Comparison of ENCODE assay signal across 8 mouse cellular contexts in the genomic region with DNA sequence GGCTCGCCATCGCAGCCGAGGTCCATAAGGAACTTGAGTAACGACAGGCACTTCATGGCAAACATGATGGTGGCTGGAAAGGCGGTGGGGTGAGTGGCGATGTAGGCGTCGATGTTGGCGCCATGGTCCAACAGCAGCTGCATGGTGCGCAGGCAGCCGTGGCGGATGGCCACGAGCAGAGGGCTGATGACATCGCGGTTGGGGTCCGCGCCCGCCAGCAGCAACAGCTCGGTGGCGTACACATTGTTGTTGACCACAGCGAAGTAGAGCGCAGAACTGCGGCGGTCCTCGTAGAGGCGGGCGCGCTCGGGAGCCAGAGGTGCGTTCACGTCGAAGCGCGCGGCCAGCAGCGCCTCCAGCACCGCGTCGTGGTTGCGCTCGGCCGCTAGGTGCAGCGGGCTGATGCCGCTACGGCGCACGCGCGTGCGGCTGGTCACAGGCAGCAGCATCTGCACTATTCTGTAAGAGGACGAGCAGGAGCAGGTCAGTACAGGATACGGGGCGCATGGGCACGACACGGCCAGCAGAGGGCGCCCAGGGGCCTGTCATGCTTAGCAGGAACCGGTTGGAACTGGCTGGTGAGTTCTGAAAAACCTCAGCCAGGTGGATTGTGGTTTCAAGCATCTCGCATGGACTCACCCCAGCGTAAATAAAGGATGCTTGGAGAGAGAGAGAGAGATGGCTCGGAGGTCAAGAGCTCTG. TPM values are rescaled to one million over a fixed set of nuclear protein-coding genes. Genes with fewer than 3 reads are reported as not detected.
A peak's percentile ranks its signal among the peaks of the same experiment; 100 is the strongest.
DNase-seq lines count a peak whose midpoint lies in the region; ATAC-seq and TF ChIP-seq lines count a peak whose summit lies in the region.

No protein-coding gene starts in this region.

- 7% methylated on average over 60 of the region's 60 CpGs for WGBS in hindbrain, embryonic 11.5 days
- WGBS in lung, embryonic 16.5 days, result 7% methylated on average over 51 of the region's 60 CpGs

- peak; percentile 37 for TF ChIP-seq CTCF in G1E (IDR thresholded peaks at IDR 0.05; ENCODE audit: low read depth, low read length)

- H3K4me1 ChIP-seq in G1E (ENCODE audit: insufficient read depth, low read depth, low read length), result no peaks in the 10 kb centered on the region
- H3K4me1 ChIP-seq in hindbrain, embryonic 11.5 days (replicated peaks; ENCODE audit: control insufficient read depth, insufficient read depth, low read length), result no peaks in the 10 kb centered on the region; the same call in 1 of the 2 replicates
- 0 out of 2 replicates have a peak, but pooled peaks cover 3% of the 10 kb centered on the region for H3K4me1 ChIP-seq in lung, embryonic 16.5 days (replicated peaks; ENCODE audit: control insufficient read depth, insufficient read depth, low read length)

- ATAC-seq in G1E (ENCODE audit: extremely low read depth, insufficient number of reproducible peaks, low FRiP score, poor library complexity, severe bottlenecking), result no peak
- ATAC-seq in hindbrain, embryonic 11.5 days (ENCODE audit: low FRiP score), result peak; percentile 94
- ATAC-seq in lung, embryonic 16.5 days (ENCODE audit: low read depth), result peak; percentile 92

- 0 out of 2 replicates have a peak overlapping the region, but pooled peaks have one; percentile 31 for H3K9ac ChIP-seq in hindbrain, embryonic 11.5 days (ENCODE audit: low read depth, low read length)
- H3K9ac ChIP-seq in lung, embryonic 16.5 days (ENCODE audit: low read length), result peak overlapping the region; percentile 32; the same call in 1 of the 2 replicates

- H3K36me3 ChIP-seq in G1E (replicated peaks), result no peaks in the 10 kb centered on the region
- no peaks in the 10 kb centered on the region for H3K36me3 ChIP-seq in hindbrain, embryonic 11.5 days (ENCODE audit: control insufficient read depth, insufficient read depth, low read length)
- H3K36me3 ChIP-seq in lung, embryonic 16.5 days (ENCODE audit: control insufficient read depth, insufficient read depth, low read length), result no peaks in the 10 kb centered on the region

- H3K4me2 ChIP-seq in hindbrain, embryonic 11.5 days (replicated peaks; ENCODE audit: low read depth, low read length), result peak overlapping the region; percentile 57
- H3K4me2 ChIP-seq in lung, embryonic 16.5 days (ENCODE audit: low read depth, low read length), result peak overlapping the region; percentile 61

- no peaks in the 10 kb centered on the region for H3K27me3 ChIP-seq in G1E (ENCODE audit: insufficient read depth, low read length)
- H3K27me3 ChIP-seq in hindbrain, embryonic 11.5 days (ENCODE audit: control insufficient read depth, insufficient read depth, low read length), result peaks cover 35% of the 10 kb centered on the region
- peaks cover 11% of the 10 kb centered on the region for H3K27me3 ChIP-seq in lung, embryonic 16.5 days (ENCODE audit: control insufficient read depth, insufficient read depth, low read depth, low read length)

- H3K9me3 ChIP-seq in G1E (replicated peaks), result peaks cover 82% of the 10 kb centered on the region
- H3K9me3 ChIP-seq in hindbrain, embryonic 11.5 days (ENCODE audit: control insufficient read depth, low read length), result no peaks in the 10 kb centered on the region
- H3K9me3 ChIP-seq in lung, embryonic 16.5 days (ENCODE audit: control insufficient read depth, low read length), result no peaks in the 10 kb centered on the region

- H3K4me3 ChIP-seq in G1E (ENCODE audit: low read depth, low read length), result peak overlapping the region; percentile 31
- H3K4me3 ChIP-seq in hindbrain, embryonic 11.5 days (ENCODE audit: low read depth, low read length), result peak overlapping the region; percentile 24
- H3K4me3 ChIP-seq in lung, embryonic 16.5 days (ENCODE audit: low read length), result peak overlapping the region; percentile 37

- H3K27ac ChIP-seq in hindbrain, embryonic 11.5 days (ENCODE audit: low read depth, low read length), result no peak overlapping the region
- no peak overlapping the region for H3K27ac ChIP-seq in lung, embryonic 16.5 days (ENCODE audit: low read length)

- DNase-seq in G1E (ENCODE audit: low spot score), result no peak
- DNase-seq in cerebellum, adult 9-10 months, result peak; percentile 77
- peak; percentile 77 to 91 for DNase-seq in frontal cortex, adult 2 months (ENCODE audit: extremely low spot score in 1 of 2, low spot score in 1 of 2)
- DNase-seq in hindbrain, embryonic 11.5 days (ENCODE audit: low spot score), result peak; percentile 96
- peak; percentile 89 for DNase-seq in layer of hippocampus, adult 9-11 months
- DNase-seq in ovary, postnatal 14 days (ENCODE audit: low spot score), result peak; percentile 80
- peak; percentile 90 to 97 for DNase-seq in thymus, postnatal 10 days (ENCODE audit: low spot score in 2 of 2)

RNA-seq across cellular contexts. Expression of a gene that starts 14.5 kb away (rescaled TPM):
- total RNA-seq in G1E (2014; fragmentation: Nextera tagmentation) (not detected in 2 replicates), G1E (2017) (0.38 TPM in 1 of 2 replicates, not detected in the other)
- not detected in 2 replicates for polyA plus RNA-seq in G1E (2012)
- 4.6 and 7.1 TPM in 2 replicates for polyA plus RNA-seq in frontal cortex, adult 2 months (2012; rRNA removed)
- 16.6 and 23.8 TPM in 2 replicates for polyA plus RNA-seq in hindbrain, embryonic 11.5 days (2014; fragmentation: Nextera tagmentation; extraction: Ambion mirVana)
- 0.43 TPM in 1 of 2 replicates, not detected in the other for polyA plus RNA-seq in lung, embryonic 16.5 days (2015; fragmentation: Nextera tagmentation; extraction: Ambion mirVana)

RNA-seq across cellular contexts. Expression of a gene that starts 30.5 kb away (rescaled TPM):
- not detected in 2 replicates for total RNA-seq in G1E (2014; fragmentation: Nextera tagmentation)
- total RNA-seq in G1E (2017), result 0.05 TPM in 1 of 2 replicates, not detected in the other
- polyA plus RNA-seq in G1E (2012), result not detected in 2 replicates
- polyA plus RNA-seq in frontal cortex, adult 2 months (2012; rRNA removed), result 7.6 TPM in 2 replicates
- polyA plus RNA-seq in hindbrain, embryonic 11.5 days (2014; fragmentation: Nextera tagmentation; extraction: Ambion mirVana), result 0.54 and 1.0 TPM in 2 replicates
- 8.3 and 8.4 TPM in 2 replicates for polyA plus RNA-seq in lung, embryonic 16.5 days (2015; fragmentation: Nextera tagmentation; extraction: Ambion mirVana)
